In the genomic region with DNA sequence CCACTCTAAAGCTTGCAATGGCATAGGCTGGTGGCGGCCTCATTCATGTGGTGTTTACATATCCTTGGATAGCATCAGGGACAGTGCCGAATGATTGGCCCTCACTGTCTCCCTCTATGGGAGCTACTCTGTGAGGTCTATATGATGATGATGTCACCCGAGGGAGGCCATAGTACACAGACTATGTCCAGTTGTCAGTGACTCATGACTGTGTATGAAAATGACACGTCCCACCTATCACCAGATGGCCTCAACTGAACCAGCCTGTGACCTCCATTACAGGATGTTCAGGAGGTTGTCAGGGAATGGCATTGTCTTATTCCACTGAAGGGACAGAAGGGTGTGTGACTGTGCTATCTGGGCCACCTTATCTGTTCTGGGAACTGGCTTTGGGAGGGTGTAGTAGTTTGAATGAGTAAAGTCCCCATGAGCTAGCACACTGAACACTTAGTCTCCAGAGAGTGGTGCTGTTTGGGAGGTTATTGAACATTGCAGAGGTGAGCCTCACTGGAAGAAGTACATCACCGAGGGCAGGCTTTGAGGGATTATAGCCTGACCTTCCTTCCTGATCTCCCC, we compare ENCODE assay signal across 19 mouse cellular contexts.
DNase-seq lines count a peak whose midpoint lies in the region; ATAC-seq lines count a peak whose summit lies in the region.
"Had no signal": no experiment of that assay in that cellular context is flagged by ENCODE, and none has a peak within 500 bp of the region (broad histone marks: within the 10 kb centered on the region; RNA-seq: fewer than 3 reads in every experiment).

No protein-coding gene starts in this region.

- no peak overlapping the region for H3K4me3 ChIP-seq in heart, embryonic 10.5 days
- H3K4me3 ChIP-seq in intestine, embryonic 15.5 days (replicated peaks), result no peak overlapping the region
- H3K4me3 ChIP-seq in liver, embryonic 13.5 days (replicated peaks), result peak overlapping the region; percentile 40
- no peak overlapping the region for H3K4me3 ChIP-seq in stomach, embryonic 16.5 days (replicated peaks; ENCODE audit: low read length)
- no peak overlapping the region for H3K4me3 ChIP-seq in forebrain, embryonic 10.5 days
- H3K4me3 ChIP-seq: embryonic facial prominence, embryonic 15.5 days; forebrain, embryonic 12.5 days; heart, embryonic 15.5 days; hindbrain, embryonic 10.5 days had no signal

- no peaks in the 10 kb centered on the region for H3K36me3 ChIP-seq in heart, embryonic 10.5 days
- no peaks in the 10 kb centered on the region for H3K36me3 ChIP-seq in intestine, embryonic 15.5 days
- no peaks in the 10 kb centered on the region for H3K36me3 ChIP-seq in liver, embryonic 13.5 days
- H3K36me3 ChIP-seq in stomach, embryonic 16.5 days (ENCODE audit: control insufficient read depth, insufficient read depth, low read length), result no peaks in the 10 kb centered on the region
- no peaks in the 10 kb centered on the region for H3K36me3 ChIP-seq in forebrain, embryonic 10.5 days (replicated peaks)
- H3K36me3 ChIP-seq: embryonic facial prominence, embryonic 15.5 days; forebrain, embryonic 12.5 days; heart, embryonic 15.5 days; hindbrain, embryonic 10.5 days had no signal

- 0 out of 2 replicates have a peak overlapping the region, but pooled peaks have one; percentile 3 for H3K27ac ChIP-seq in heart, embryonic 10.5 days
- no peak overlapping the region for H3K27ac ChIP-seq in intestine, embryonic 15.5 days
- peak overlapping the region; percentile 95 for H3K27ac ChIP-seq in liver, embryonic 13.5 days
- H3K27ac ChIP-seq in stomach, embryonic 16.5 days (ENCODE audit: low read length), result no peak overlapping the region
- no peak overlapping the region for H3K27ac ChIP-seq in forebrain, embryonic 10.5 days
- H3K27ac ChIP-seq: embryonic facial prominence, embryonic 15.5 days; forebrain, embryonic 12.5 days; heart, embryonic 15.5 days; hindbrain, embryonic 10.5 days had no signal

- peak; percentile 65; the same call in 1 of the 2 replicates for ATAC-seq in intestine, embryonic 15.5 days
- ATAC-seq in liver, embryonic 13.5 days (ENCODE audit: low read depth), result peak; percentile 79
- 0 out of 2 replicates have a peak, but pooled peaks have one; percentile 8 for ATAC-seq in stomach, embryonic 16.5 days (ENCODE audit: insufficient read depth, low FRiP score)

- H3K9ac ChIP-seq in intestine, embryonic 15.5 days, result no peak overlapping the region
- H3K9ac ChIP-seq in liver, embryonic 13.5 days, result peak overlapping the region; percentile 73
- no peak overlapping the region for H3K9ac ChIP-seq in stomach, embryonic 16.5 days (ENCODE audit: low read length)
- H3K9ac ChIP-seq: embryonic facial prominence, embryonic 15.5 days; forebrain, embryonic 12.5 days; heart, embryonic 15.5 days had no signal

- no peak overlapping the region for H3K4me2 ChIP-seq in intestine, embryonic 15.5 days (replicated peaks)
- H3K4me2 ChIP-seq in liver, embryonic 13.5 days, result peak overlapping the region; percentile 63
- H3K4me2 ChIP-seq in stomach, embryonic 16.5 days (ENCODE audit: low read depth, low read length), result no peak overlapping the region
- H3K4me2 ChIP-seq: embryonic facial prominence, embryonic 15.5 days; forebrain, embryonic 12.5 days; heart, embryonic 15.5 days had no signal

- intact Hi-C loops in heart, postnatal 36 days (cut with DNase I), result no loop called here

- peaks cover 21% of the 10 kb centered on the region; the same call in 1 of the 2 replicates for H3K27me3 ChIP-seq in heart, embryonic 10.5 days (ENCODE audit: insufficient read depth, poor library complexity, severe bottlenecking)
- H3K27me3 ChIP-seq in intestine, embryonic 15.5 days (replicated peaks), result no peaks in the 10 kb centered on the region
- H3K27me3 ChIP-seq in liver, embryonic 13.5 days, result no peaks in the 10 kb centered on the region
- H3K27me3 ChIP-seq in stomach, embryonic 16.5 days (ENCODE audit: control insufficient read depth, insufficient read depth, low read length), result no peaks in the 10 kb centered on the region
- no peaks in the 10 kb centered on the region for H3K27me3 ChIP-seq in forebrain, embryonic 10.5 days (ENCODE audit: poor library complexity, severe bottlenecking)
- H3K27me3 ChIP-seq: embryonic facial prominence, embryonic 15.5 days; forebrain, embryonic 12.5 days had no signal

- 75% methylated on average over 5 of the region's 5 CpGs for WGBS in heart, embryonic 10.5 days
- 74% methylated on average over 5 of the region's 5 CpGs for WGBS in intestine, embryonic 15.5 days
- WGBS in liver, embryonic 13.5 days (ENCODE audit: insufficient replicate concordance), result 56% methylated on average over 5 of the region's 5 CpGs
- WGBS in stomach, embryonic 16.5 days, result 76% methylated on average over 5 of the region's 5 CpGs
- 90% methylated on average over 5 of the region's 5 CpGs for WGBS in forebrain, embryonic 10.5 days

- DNase-seq in heart, embryonic 10.5 days (ENCODE audit: low spot score), result no peak
- no peak for DNase-seq in heart, postnatal 36 days
- DNase-seq in liver, embryonic 13.5 days, result peak; percentile 51
- no peak for DNase-seq in right cerebral cortex, postnatal 36 days (ENCODE audit: low spot score in 2 of 2)
- no peak for DNase-seq in kidney, postnatal 25 days
- DNase-seq in forebrain, embryonic 10.5 days (ENCODE audit: extremely low spot score, low spot score), result no peak
- DNase-seq: adrenal gland, postnatal 14 days; cerebellum, adult 18-20 months; cerebellum, postnatal 25 days; heart, adult 18-20 months; kidney, adult 9 months; kidney, postnatal 36 days; lung, postnatal 36 days had no signal

- H3K4me1 ChIP-seq in heart, embryonic 10.5 days, result no peaks in the 10 kb centered on the region
- no peaks in the 10 kb centered on the region for H3K4me1 ChIP-seq in intestine, embryonic 15.5 days (replicated peaks)
- H3K4me1 ChIP-seq in liver, embryonic 13.5 days (replicated peaks), result peaks cover 89% of the 10 kb centered on the region
- H3K4me1 ChIP-seq in stomach, embryonic 16.5 days (ENCODE audit: control insufficient read depth, insufficient read depth, low read length), result 0 out of 2 replicates have a peak, but pooled peaks cover 5% of the 10 kb centered on the region
- H3K4me1 ChIP-seq in forebrain, embryonic 10.5 days, result peaks cover 6% of the 10 kb centered on the region; the same call in 1 of the 2 replicates
- H3K4me1 ChIP-seq: forebrain, embryonic 12.5 days; heart, embryonic 15.5 days; hindbrain, embryonic 10.5 days had no signal

- no peaks in the 10 kb centered on the region for H3K9me3 ChIP-seq in heart, embryonic 10.5 days
- H3K9me3 ChIP-seq in intestine, embryonic 15.5 days, result no peaks in the 10 kb centered on the region
- no peaks in the 10 kb centered on the region for H3K9me3 ChIP-seq in liver, embryonic 13.5 days (replicated peaks)
- no peaks in the 10 kb centered on the region for H3K9me3 ChIP-seq in stomach, embryonic 16.5 days (replicated peaks; ENCODE audit: control insufficient read depth, low read length)
- H3K9me3 ChIP-seq in forebrain, embryonic 10.5 days, result no peaks in the 10 kb centered on the region
- H3K9me3 ChIP-seq: embryonic facial prominence, embryonic 15.5 days; forebrain, embryonic 12.5 days; heart, embryonic 15.5 days; hindbrain, embryonic 10.5 days had no signal

Comparison
In these comparisons a context has a peak if more than half of its experiments do, and no peak if none do; other contexts are left out.
1. H3K27ac ChIP-seq: peak in heart, embryonic 10.5 days (single experiment) and liver, embryonic 13.5 days (single experiment); none in intestine, embryonic 15.5 days (single experiment), stomach, embryonic 16.5 days (single experiment) and forebrain, embryonic 10.5 days (single experiment).
2. ATAC-seq: peak in every context shown above with its lines; median percentile 79 in liver, embryonic 13.5 days; 65 in intestine, embryonic 15.5 days; 8 in stomach, embryonic 16.5 days.